Mouse (Mus musculus): Measurements from ENCODE around the gene Bin2. TPM values are rescaled to one million over a fixed set of nuclear protein-coding genes. Genes with fewer than 3 reads are reported as not detected.

Bin2 gene
- polyA plus RNA-seq, 1 experiment from 2014 or later, result 16.2 TPM

DNA sequence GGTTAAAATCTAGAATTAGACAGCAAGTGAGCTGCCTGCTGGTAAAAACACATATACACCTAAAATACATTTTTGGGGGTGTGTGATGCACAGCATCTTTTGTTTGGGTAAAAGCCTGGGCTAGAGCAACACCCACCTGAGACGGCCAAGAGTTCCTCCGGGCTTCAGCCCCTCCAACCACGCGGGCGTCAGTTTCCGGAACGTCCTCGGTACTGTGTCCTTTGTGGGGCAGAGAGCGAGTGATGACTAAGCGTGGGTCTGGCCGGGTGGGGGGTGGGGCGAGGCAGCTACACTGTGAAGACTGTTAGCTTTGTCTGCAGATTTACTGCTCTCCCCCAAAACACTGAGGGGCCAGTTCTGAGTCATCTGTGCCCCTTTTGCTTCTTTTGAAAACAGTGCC is 17.6 kb upstream of the Bin2 start:
- 18% methylated on average over 12 of the region's 12 CpGs for WGBS (ENCODE audit: insufficient replicate concordance)
- H3K36me3 ChIP-seq (replicated peaks; ENCODE audit: insufficient read depth, low read length), result no peaks in the 10 kb centered on the region
- peak overlapping the region; percentile 64 for H3K4me2 ChIP-seq (ENCODE audit: low read depth, low read length)
- peak; percentile 40 for ATAC-seq
- TF ChIP-seq CTCF (IDR thresholded peaks at IDR 0.05; ENCODE audit: low read depth), result no peak
- TF ChIP-seq EP300 (IDR thresholded peaks at IDR 0.05; ENCODE audit: low read depth), result no peak
- peak overlapping the region; percentile 36 for H3K4me3 ChIP-seq (ENCODE audit: low read depth, low read length)
- peaks cover 16% of the 10 kb centered on the region for H3K4me1 ChIP-seq (ENCODE audit: insufficient read depth)
- 0 out of 2 replicates have a peak, but pooled peaks cover 4% of the 10 kb centered on the region for H3K9me3 ChIP-seq (ENCODE audit: low read length)
- H3K9ac ChIP-seq (replicated peaks), result peak overlapping the region; percentile 47; the same call in 1 of the 2 replicates
- H3K27ac ChIP-seq (ENCODE audit: low read depth), result peak overlapping the region; percentile 52; the same call in 1 of the 2 replicates
- no peaks in the 10 kb centered on the region for H3K27me3 ChIP-seq (ENCODE audit: insufficient read depth, low read length)
- DNase-seq, result peak; percentile 58

DNA sequence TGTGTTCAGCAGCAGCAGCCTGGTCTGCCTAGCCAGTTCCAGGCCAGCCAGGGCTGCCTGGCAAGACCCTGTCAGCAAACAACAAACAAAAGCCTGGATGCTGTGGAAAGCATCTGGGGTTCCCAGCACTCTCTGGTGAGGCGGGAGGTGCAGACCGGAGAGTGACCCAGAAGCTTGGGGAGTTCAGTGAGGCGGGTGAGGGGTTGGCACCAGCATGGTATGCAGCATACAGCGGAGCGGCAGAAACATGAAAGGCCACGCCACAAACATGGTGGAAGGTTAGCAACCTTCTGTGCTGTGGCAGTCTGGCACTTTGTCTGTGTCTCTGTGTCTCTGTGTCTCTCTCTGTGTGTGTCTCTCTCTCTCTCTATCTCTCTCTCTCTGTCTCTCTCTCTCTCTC is 17.1 kb upstream of the Bin2 start:
- DNase-seq, result no peak
- no peak for TF ChIP-seq EP300 (IDR thresholded peaks at IDR 0.05; ENCODE audit: low read depth)
- TF ChIP-seq CTCF (IDR thresholded peaks at IDR 0.05; ENCODE audit: low read depth), result no peak
- peak overlapping the region; percentile 31; the same call in 1 of the 2 replicates for H3K27ac ChIP-seq (ENCODE audit: low read depth)
- WGBS (ENCODE audit: insufficient replicate concordance), result 82% methylated on average over 6 of the region's 6 CpGs
- 0 out of 2 replicates have a peak, but pooled peaks cover 4% of the 10 kb centered on the region for H3K9me3 ChIP-seq (ENCODE audit: low read length)
- no peaks in the 10 kb centered on the region for H3K27me3 ChIP-seq (ENCODE audit: insufficient read depth, low read length)
- H3K4me3 ChIP-seq (ENCODE audit: low read depth, low read length), result peak overlapping the region; percentile 36
- H3K36me3 ChIP-seq (replicated peaks; ENCODE audit: insufficient read depth, low read length), result no peaks in the 10 kb centered on the region
- H3K4me1 ChIP-seq (ENCODE audit: insufficient read depth), result peaks cover 16% of the 10 kb centered on the region
- ATAC-seq, result no peak
- H3K9ac ChIP-seq (replicated peaks), result peak overlapping the region; percentile 47; the same call in 1 of the 2 replicates
- H3K4me2 ChIP-seq (ENCODE audit: low read depth, low read length), result peak overlapping the region; percentile 64

DNA sequence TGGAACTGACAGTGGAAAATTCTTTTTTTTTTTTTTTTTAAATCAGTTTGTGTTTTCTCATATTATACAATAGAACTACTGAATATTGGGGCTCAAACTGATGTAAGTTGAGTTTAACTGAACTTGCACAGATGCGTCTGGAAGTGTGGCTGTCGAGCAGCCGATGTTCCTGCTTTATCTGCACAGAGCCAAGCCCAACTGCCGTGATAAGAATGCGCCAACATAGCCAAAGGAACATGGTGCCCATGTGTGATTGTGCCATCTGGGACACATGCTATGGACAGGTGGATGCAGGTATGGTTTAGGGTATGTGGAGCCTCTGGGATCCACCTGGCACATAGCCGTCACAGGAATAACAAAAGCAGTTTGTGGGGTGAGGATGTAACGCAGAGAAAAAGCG is 16.5 kb upstream of the Bin2 start:
- DNase-seq (peak; percentile 48), ATAC-seq (peak; percentile 65)
- TF ChIP-seq EP300 (IDR thresholded peaks at IDR 0.05; ENCODE audit: low read depth) (peak; percentile 96), CTCF (IDR thresholded peaks at IDR 0.05; ENCODE audit: low read depth) (no peak)
- 58% methylated on average over 8 of the region's 8 CpGs for WGBS (ENCODE audit: insufficient replicate concordance)
- Histone ChIP-seq H3K4me2 (ENCODE audit: low read depth, low read length) (peak overlapping the region; percentile 64), H3K9ac (replicated peaks) (peak overlapping the region; percentile 47; the same call in 1 of the 2 replicates), H3K27ac (ENCODE audit: low read depth) (peak overlapping the region; percentile 31; the same call in 1 of the 2 replicates), H3K4me1 (ENCODE audit: insufficient read depth) (peaks cover 20% of the 10 kb centered on the region), H3K27me3 (ENCODE audit: insufficient read depth, low read length) (no peaks in the 10 kb centered on the region), H3K4me3 (ENCODE audit: low read depth, low read length) (peak overlapping the region; percentile 36; the same call in 1 of the 2 replicates), H3K9me3 (ENCODE audit: low read length) (0 out of 2 replicates have a peak, but pooled peaks cover 4% of the 10 kb centered on the region), H3K36me3 (replicated peaks; ENCODE audit: insufficient read depth, low read length) (no peaks in the 10 kb centered on the region)

DNA sequence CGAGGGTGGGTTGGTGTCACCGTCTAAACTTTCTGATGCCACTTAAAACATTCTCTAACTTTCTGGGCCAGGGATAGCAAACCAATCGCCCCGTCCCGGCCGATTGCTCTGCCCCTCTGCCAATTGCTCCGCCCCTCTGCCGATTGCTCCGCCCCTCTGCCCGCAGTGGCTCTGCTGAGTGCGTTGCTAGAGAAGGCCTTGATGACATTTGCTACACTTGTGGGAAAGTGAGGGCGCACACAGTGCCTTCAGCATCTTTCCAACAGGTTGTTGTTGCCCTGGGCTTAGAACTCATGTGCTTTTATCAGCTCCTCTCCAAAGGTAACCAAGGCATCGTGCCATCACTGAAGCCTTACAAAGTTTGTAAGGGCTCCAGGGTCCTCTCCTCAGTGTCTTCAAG is 15.9 kb upstream of the Bin2 start:
- H3K27ac ChIP-seq (ENCODE audit: low read depth), result peak overlapping the region; percentile 71; the same call in 1 of the 2 replicates
- H3K4me2 ChIP-seq (ENCODE audit: low read depth, low read length), result peak overlapping the region; percentile 64
- H3K36me3 ChIP-seq (replicated peaks; ENCODE audit: insufficient read depth, low read length), result no peaks in the 10 kb centered on the region
- peak overlapping the region; percentile 42; the same call in 1 of the 2 replicates for H3K9ac ChIP-seq (replicated peaks)
- no peak for TF ChIP-seq CTCF (IDR thresholded peaks at IDR 0.05; ENCODE audit: low read depth)
- no peak for TF ChIP-seq EP300 (IDR thresholded peaks at IDR 0.05; ENCODE audit: low read depth)
- ATAC-seq (peak; percentile 55), DNase-seq (peak; percentile 78)
- H3K4me1 ChIP-seq (ENCODE audit: insufficient read depth), result peaks cover 26% of the 10 kb centered on the region
- no peaks in the 10 kb centered on the region for H3K27me3 ChIP-seq (ENCODE audit: insufficient read depth, low read length)
- 23% methylated on average over 13 of the region's 13 CpGs for WGBS (ENCODE audit: insufficient replicate concordance)
- H3K9me3 ChIP-seq (ENCODE audit: low read length), result 0 out of 2 replicates have a peak, but pooled peaks cover 1% of the 10 kb centered on the region
- peak overlapping the region; percentile 27 for H3K4me3 ChIP-seq (ENCODE audit: low read depth, low read length)

DNA sequence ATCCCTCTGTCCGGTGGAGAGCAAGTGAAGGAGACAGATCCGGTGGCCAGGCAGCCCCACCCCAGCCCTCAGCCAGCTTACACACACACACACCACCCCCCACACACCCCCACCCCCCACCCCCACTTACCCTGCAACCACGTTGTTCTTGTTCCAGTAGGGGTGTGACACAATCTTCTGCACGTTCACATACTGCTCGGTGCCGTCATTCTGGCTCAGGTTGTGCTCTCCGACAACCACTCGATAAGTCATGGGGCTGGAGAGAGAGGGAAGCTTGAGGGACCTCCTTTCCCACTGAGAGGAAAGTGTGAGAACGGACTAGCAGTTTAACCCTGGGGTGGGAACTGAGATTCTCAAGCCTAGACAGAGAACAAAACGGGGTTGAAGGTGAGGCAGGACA is 15.1 kb upstream of the Bin2 start:
- H3K27ac ChIP-seq (ENCODE audit: low read depth), result peak overlapping the region; percentile 71
- ATAC-seq (peak; percentile 50), DNase-seq (no peak)
- WGBS (ENCODE audit: insufficient replicate concordance), result 49% methylated on average over 10 of the region's 10 CpGs
- TF ChIP-seq EP300 (IDR thresholded peaks at IDR 0.05; ENCODE audit: low read depth) (no peak), CTCF (IDR thresholded peaks at IDR 0.05; ENCODE audit: low read depth) (no peak)
- H3K4me2 ChIP-seq (ENCODE audit: low read depth, low read length), result peak overlapping the region; percentile 64
- H3K9ac ChIP-seq (replicated peaks), result peak overlapping the region; percentile 42; the same call in 1 of the 2 replicates
- H3K4me3 ChIP-seq (ENCODE audit: low read depth, low read length), result peak overlapping the region; percentile 27
- no peaks in the 10 kb centered on the region for H3K36me3 ChIP-seq (replicated peaks; ENCODE audit: insufficient read depth, low read length)
- no peaks in the 10 kb centered on the region for H3K9me3 ChIP-seq (ENCODE audit: low read length)
- H3K27me3 ChIP-seq (ENCODE audit: insufficient read depth, low read length), result no peaks in the 10 kb centered on the region
- peaks cover 31% of the 10 kb centered on the region for H3K4me1 ChIP-seq (ENCODE audit: insufficient read depth)

DNA sequence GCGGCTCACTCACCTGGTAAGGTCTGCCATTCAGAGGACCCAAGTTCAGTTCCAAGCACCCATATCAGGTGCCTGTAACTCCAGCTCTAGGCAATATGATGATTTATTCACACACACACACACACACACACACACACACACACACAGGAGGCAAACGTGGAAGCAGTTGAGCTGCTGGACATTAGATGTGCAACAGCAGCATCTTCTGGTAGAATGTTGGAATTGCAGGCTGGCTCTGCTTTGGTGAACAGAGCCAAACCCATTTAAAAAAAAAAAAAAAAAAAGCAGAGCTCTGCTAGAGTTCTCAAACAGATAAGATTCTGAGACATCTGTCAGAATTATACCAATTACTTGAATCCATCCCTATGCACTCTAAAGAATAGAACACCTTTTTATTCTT is 13.7 kb upstream of the Bin2 start:
- DNase-seq (peak; percentile 89), ATAC-seq (peak; percentile 43)
- Histone ChIP-seq H3K27me3 (ENCODE audit: insufficient read depth, low read length) (no peaks in the 10 kb centered on the region), H3K4me1 (ENCODE audit: insufficient read depth) (peaks cover 39% of the 10 kb centered on the region), H3K36me3 (replicated peaks; ENCODE audit: insufficient read depth, low read length) (no peaks in the 10 kb centered on the region), H3K9me3 (ENCODE audit: low read length) (no peaks in the 10 kb centered on the region), H3K27ac (ENCODE audit: low read depth) (no peak overlapping the region), H3K9ac (replicated peaks) (no peak overlapping the region), H3K4me3 (ENCODE audit: low read depth, low read length) (no peak overlapping the region), H3K4me2 (ENCODE audit: low read depth, low read length) (no peak overlapping the region)
- peak; percentile 97 for TF ChIP-seq CTCF (IDR thresholded peaks at IDR 0.05; ENCODE audit: low read depth)
- TF ChIP-seq EP300 (IDR thresholded peaks at IDR 0.05; ENCODE audit: low read depth), result no peak
- 50% methylated on average over 2 of the region's 2 CpGs for WGBS (ENCODE audit: insufficient replicate concordance)
